Comparison of ENCODE assay signal across 18 mouse cellular contexts in the genomic region with DNA sequence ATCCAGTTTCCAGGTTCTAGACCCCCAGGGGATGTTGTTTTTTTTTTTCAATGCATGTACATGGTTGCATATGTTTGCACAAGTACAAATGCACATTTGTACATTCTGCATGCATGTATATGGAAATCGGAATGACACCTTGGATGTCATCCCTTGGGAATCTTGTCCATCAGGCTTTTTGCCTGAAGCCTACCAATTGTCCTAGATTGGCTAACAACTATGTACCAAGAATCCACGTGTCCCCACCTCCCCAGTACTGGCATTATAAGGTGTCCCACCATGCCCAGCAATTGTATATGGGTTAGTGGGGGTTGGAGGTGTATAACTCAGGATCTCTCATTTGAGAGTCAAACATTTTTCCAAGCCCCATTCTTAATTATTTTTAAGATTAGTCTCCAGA. TPM values are rescaled to one million over a fixed set of nuclear protein-coding genes. Genes with fewer than 3 reads are reported as not detected.
DNase-seq lines count a peak whose midpoint lies in the region; ATAC-seq and TF ChIP-seq lines count a peak whose summit lies in the region.
"Had no signal": no experiment of that assay in that cellular context is flagged by ENCODE, and none has a peak within 500 bp of the region (broad histone marks: within the 10 kb centered on the region; RNA-seq: fewer than 3 reads in every experiment).

No protein-coding gene starts in this region.

- no peaks in the 10 kb centered on the region for H3K27me3 ChIP-seq in midbrain, embryonic 11.5 days (ENCODE audit: control insufficient read depth, insufficient read depth, low read length)
- H3K27me3 ChIP-seq in midbrain, postnatal 0 days (ENCODE audit: insufficient read depth, low read length), result no peaks in the 10 kb centered on the region
- H3K27me3 ChIP-seq: CH12.LX had no signal

- no peaks in the 10 kb centered on the region for H3K9me3 ChIP-seq in midbrain, embryonic 11.5 days (ENCODE audit: control insufficient read depth, low read length)
- no peaks in the 10 kb centered on the region for H3K9me3 ChIP-seq in midbrain, postnatal 0 days (ENCODE audit: low read length)

- no peak for TF ChIP-seq CTCF in midbrain, postnatal 0 days (IDR thresholded peaks at IDR 0.05)

- H3K27ac ChIP-seq in midbrain, embryonic 11.5 days (ENCODE audit: low read depth, low read length), result no peak overlapping the region
- H3K27ac ChIP-seq in midbrain, postnatal 0 days (ENCODE audit: low read depth, low read length), result no peak overlapping the region

- peak; percentile 57 for DNase-seq in heart, adult 11 months
- DNase-seq in heart, adult 8-10 months (ENCODE audit: low spot score), result no peak
- DNase-seq in midbrain, embryonic 11.5 days (ENCODE audit: low spot score, missing footprints), result peak; percentile 56
- no peak for DNase-seq in midbrain, postnatal 0 days (ENCODE audit: low spot score)
- DNase-seq: adrenal gland, adult 2 months; adrenal gland, adult 8-10 months; adrenal gland, postnatal 10 days; adrenal gland, postnatal 14 days; adrenal gland, postnatal 25 days; adrenal gland, postnatal 36 days; B cell, adult 2 months; cerebellum, adult 11 months; cerebellum, adult 11-12 months; cerebellum, adult 18-20 months had no signal

- no peak overlapping the region for H3K4me3 ChIP-seq in midbrain, embryonic 11.5 days (ENCODE audit: low read depth, low read length)
- H3K4me3 ChIP-seq in midbrain, postnatal 0 days (ENCODE audit: low read depth, low read length), result no peak overlapping the region

- H3K4me2 ChIP-seq in midbrain, embryonic 11.5 days, result no peak overlapping the region
- no peak overlapping the region for H3K4me2 ChIP-seq in midbrain, postnatal 0 days (ENCODE audit: low read depth, low read length, poor library complexity, severe bottlenecking)

- H3K4me1 ChIP-seq in midbrain, embryonic 11.5 days (ENCODE audit: control insufficient read depth, insufficient read depth, low read length), result no peaks in the 10 kb centered on the region
- no peaks in the 10 kb centered on the region for H3K4me1 ChIP-seq in midbrain, postnatal 0 days (ENCODE audit: insufficient read depth, low read length)

- ATAC-seq in midbrain, embryonic 11.5 days (ENCODE audit: low FRiP score), result no peak
- no peak for ATAC-seq in midbrain, postnatal 0 days (ENCODE audit: low FRiP score)
- ATAC-seq: activated CD4-positive, CD25-positive, alpha-beta regulatory T cell, adult 4 months; CD4-positive, CD25-positive, alpha-beta regulatory T cell, adult 4 months; Patski had no signal

- WGBS in midbrain, embryonic 11.5 days, result 88% methylated on average over 2 of the region's 2 CpGs
- 92% methylated on average over 2 of the region's 2 CpGs for WGBS in midbrain, postnatal 0 days

- no peak overlapping the region for H3K9ac ChIP-seq in midbrain, embryonic 11.5 days (ENCODE audit: low read length)
- no peak overlapping the region for H3K9ac ChIP-seq in midbrain, postnatal 0 days (replicated peaks; ENCODE audit: low read length, poor library complexity, severe bottlenecking)

- H3K36me3 ChIP-seq in midbrain, embryonic 11.5 days (ENCODE audit: control insufficient read depth, insufficient read depth, low read length), result peaks cover 14% of the 10 kb centered on the region
- H3K36me3 ChIP-seq in midbrain, postnatal 0 days (ENCODE audit: insufficient read depth, low read length), result peaks cover 18% of the 10 kb centered on the region; the same call in 1 of the 2 replicates

RNA-seq across cellular contexts. Expression of a gene that starts 3.9 kb away (rescaled TPM):
- total RNA-seq in heart, adult 8-10 months (2022), result 10 to 100 TPM; 22.4 to 27.8 (median 22.9) TPM
- polyA plus RNA-seq in midbrain, embryonic 11.5 days (2014; fragmentation: Nextera tagmentation; extraction: Ambion mirVana), result 39.7 and 44.2 TPM in 2 replicates
- 17.6 and 29.1 TPM in 2 replicates for total RNA-seq in midbrain, postnatal 0 days (2014; rRNA removed)
- 19.9 and 21.5 TPM in 2 replicates for polyA plus RNA-seq in midbrain, postnatal 0 days (2015; fragmentation: Nextera tagmentation; extraction: Ambion mirVana)

RNA-seq across cellular contexts. Expression of a gene that starts 3.9 kb away (rescaled TPM):
- total RNA-seq in heart, adult 8-10 months (2022), result 1 to 10 TPM; 2.7 to 3.3 (median 3.0) TPM
- polyA plus RNA-seq in midbrain, embryonic 11.5 days (2014; fragmentation: Nextera tagmentation; extraction: Ambion mirVana), result 7.2 and 9.2 TPM in 2 replicates
- 14.6 and 19.6 TPM in 2 replicates for total RNA-seq in midbrain, postnatal 0 days (2014; rRNA removed)
- polyA plus RNA-seq in midbrain, postnatal 0 days (2015; fragmentation: Nextera tagmentation; extraction: Ambion mirVana), result 6.3 and 6.8 TPM in 2 replicates

RNA-seq across cellular contexts. Expression of a gene that starts 30.5 kb away (rescaled TPM):
- 1 to 10 TPM; 5.0 to 8.7 (median 5.8) TPM for total RNA-seq in heart, adult 8-10 months (2022)
- polyA plus RNA-seq in midbrain, embryonic 11.5 days (2014; fragmentation: Nextera tagmentation; extraction: Ambion mirVana), result 7.4 and 9.1 TPM in 2 replicates
- total RNA-seq in midbrain, postnatal 0 days (2014; rRNA removed), result 9.0 and 12.0 TPM in 2 replicates
- 5.6 and 6.0 TPM in 2 replicates for polyA plus RNA-seq in midbrain, postnatal 0 days (2015; fragmentation: Nextera tagmentation; extraction: Ambion mirVana)

RNA-seq across cellular contexts. Expression of a gene that starts 38.6 kb away (rescaled TPM):
- total RNA-seq in heart, adult 8-10 months (2022), result 1 to 10 TPM; 5.4 to 7.5 (median 7.0) TPM
- 25.7 and 28.4 TPM in 2 replicates for polyA plus RNA-seq in midbrain, embryonic 11.5 days (2014; fragmentation: Nextera tagmentation; extraction: Ambion mirVana)
- total RNA-seq in midbrain, postnatal 0 days (2014; rRNA removed), result 18.1 and 28.2 TPM in 2 replicates
- polyA plus RNA-seq in midbrain, postnatal 0 days (2015; fragmentation: Nextera tagmentation; extraction: Ambion mirVana), result 12.5 and 13.4 TPM in 2 replicates

Comparison
In these comparisons a context has a peak if more than half of its experiments do, and no peak if none do; other contexts are left out.
1. DNase-seq: peak in heart, adult 11 months (single experiment) and midbrain, embryonic 11.5 days (single experiment); none in heart, adult 8-10 months (single experiment) and midbrain, postnatal 0 days (single experiment).